Mouse (Mus musculus): ENCODE results near the gene Gadd45gip1. TPM values are rescaled to one million over a fixed set of nuclear protein-coding genes. Genes with fewer than 3 reads are reported as not detected.
A peak's percentile ranks its signal among the peaks of the same experiment; 100 is the strongest.
"Not testable (repeated sequence)": the region's sequence is repeated elsewhere in the genome, so short reads cannot be mapped to it uniquely, and the experiment has no call there.

The Gadd45gip1 gene
- polyA plus RNA-seq, 1 experiment from 2014 or later = 37.4 TPM

DNA sequence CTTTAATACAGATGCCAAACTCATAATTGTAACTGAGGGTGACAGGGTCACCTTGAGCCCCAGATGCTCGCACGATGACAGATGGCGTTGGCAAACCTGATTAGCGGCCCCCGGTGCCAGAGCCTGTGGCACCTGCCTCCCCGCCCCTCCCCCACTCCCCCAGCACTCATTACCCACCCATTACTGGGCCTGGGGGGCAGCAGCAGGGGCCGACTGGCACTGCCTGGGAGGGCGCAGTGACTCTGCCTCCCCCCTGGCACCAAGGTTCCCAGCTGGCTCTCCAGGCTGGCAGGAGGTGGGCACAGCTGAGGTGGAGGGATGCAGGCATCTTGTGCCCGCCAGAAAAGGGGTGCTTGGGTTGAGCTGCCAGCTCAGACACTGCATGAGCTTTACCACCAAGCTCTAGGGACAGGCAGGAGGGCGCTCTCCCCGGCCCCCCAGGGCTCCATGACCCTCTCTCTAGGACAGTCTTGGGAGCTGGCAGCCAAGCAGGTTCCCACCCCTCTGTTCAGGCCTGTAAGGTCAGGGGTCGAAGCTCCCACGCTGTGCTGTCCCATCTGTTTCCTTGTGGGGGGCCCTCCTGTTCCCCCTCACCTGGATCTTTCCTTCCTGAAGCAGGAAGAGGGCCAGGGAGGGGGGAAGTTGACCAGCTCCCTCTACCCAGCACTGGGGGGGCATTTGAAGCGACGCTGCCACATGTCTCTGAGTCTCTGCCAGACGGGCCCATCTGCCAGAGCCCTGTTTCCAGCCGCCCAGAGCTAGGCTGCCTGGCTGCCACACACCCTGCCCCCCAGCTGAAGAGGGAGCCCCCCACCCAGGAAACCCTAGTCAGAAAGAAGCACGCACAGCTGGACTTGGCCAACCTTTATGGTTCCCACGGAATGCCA is 16.5 kb upstream of the Gadd45gip1 start:
- WGBS = 30% methylated on average over 18 of the region's 19 CpGs
- Histone ChIP-seq H3K9me3 (replicated peaks; ENCODE audit: control insufficient read depth, low read length, poor library complexity, severe bottlenecking) (no peaks in the 10 kb centered on the region), H3K9ac (ENCODE audit: low read depth, low read length) (0 out of 2 replicates have a peak overlapping the region, but pooled peaks have one; percentile 30)

DNA sequence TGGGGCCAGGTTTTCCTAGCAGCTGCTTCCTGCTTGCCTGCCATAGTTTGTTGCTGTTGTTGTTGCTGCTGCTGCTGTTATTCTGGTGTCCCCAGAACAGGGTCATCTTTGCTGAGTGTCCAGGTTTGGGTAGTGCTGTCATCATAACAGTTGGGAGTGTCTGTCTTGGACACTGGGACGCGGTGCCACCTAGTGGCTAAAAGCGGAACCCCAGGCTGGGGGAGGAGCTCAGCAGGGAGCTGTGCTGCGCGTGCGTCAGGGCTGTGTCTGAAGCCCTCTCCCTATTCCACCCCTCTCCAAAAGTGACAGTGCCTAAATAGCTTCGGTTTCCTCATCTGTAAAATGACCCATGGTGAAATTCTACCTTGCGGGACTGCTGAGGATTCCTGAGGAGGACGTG is 15.8 kb upstream of the Gadd45gip1 start:
- Histone ChIP-seq H3K36me3 (ENCODE audit: control insufficient read depth, insufficient read depth, low read length) (no peaks in the 10 kb centered on the region), H3K4me3 (ENCODE audit: low read depth, low read length) (no peak overlapping the region), H3K9ac (ENCODE audit: low read depth, low read length) (no peak overlapping the region), H3K9me3 (replicated peaks; ENCODE audit: control insufficient read depth, low read length, poor library complexity, severe bottlenecking) (no peaks in the 10 kb centered on the region), H3K27me3 (ENCODE audit: control insufficient read depth, insufficient read depth, low read depth, low read length) (peaks cover 4% of the 10 kb centered on the region; the same call in 1 of the 2 replicates), H3K4me2 (ENCODE audit: low read length) (no peak overlapping the region), H3K4me1 (ENCODE audit: control insufficient read depth, insufficient read depth, low read length) (peaks cover 15% of the 10 kb centered on the region), H3K27ac (ENCODE audit: low read length) (peak overlapping the region; percentile 41; the same call in 1 of the 2 replicates)
- peak; percentile 47; the same call in 1 of the 2 replicates for ATAC-seq
- WGBS = 10% methylated on average over 9 of the region's 9 CpGs

More for the DNA sequence above, 16.5 kb upstream of the Gadd45gip1 start:
- peaks cover 15% of the 10 kb centered on the region for H3K4me1 ChIP-seq (ENCODE audit: control insufficient read depth, insufficient read depth, low read length)
- 0 out of 2 replicates have a peak, but pooled peaks have one; percentile 11 for ATAC-seq
- no peaks in the 10 kb centered on the region for H3K36me3 ChIP-seq (ENCODE audit: control insufficient read depth, insufficient read depth, low read length)
- peaks cover 4% of the 10 kb centered on the region; the same call in 1 of the 2 replicates for H3K27me3 ChIP-seq (ENCODE audit: control insufficient read depth, insufficient read depth, low read depth, low read length)
- peak overlapping the region; percentile 41; the same call in 1 of the 2 replicates for H3K27ac ChIP-seq (ENCODE audit: low read length)
- no peak overlapping the region for H3K4me3 ChIP-seq (ENCODE audit: low read depth, low read length)
- no peak overlapping the region for H3K4me2 ChIP-seq (ENCODE audit: low read length)

DNA sequence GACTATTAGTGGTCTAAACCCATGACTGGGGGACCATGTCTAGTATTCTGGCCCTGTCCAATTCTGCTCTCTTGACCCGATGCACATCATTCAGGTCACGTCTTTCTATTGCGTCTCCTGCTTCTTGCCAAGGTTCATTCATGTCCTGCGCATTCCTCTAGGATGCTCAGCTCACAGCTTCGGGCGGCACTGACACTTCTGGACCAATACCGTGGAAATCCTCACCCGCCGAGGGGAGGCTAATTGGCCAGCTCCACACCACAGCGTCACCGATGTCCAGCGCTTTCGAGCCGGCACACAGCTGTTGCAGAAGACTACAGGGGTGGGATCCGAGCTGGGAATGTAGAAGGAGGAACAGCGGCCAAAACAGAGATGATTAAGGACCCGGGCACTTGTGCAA is 15.2 kb upstream of the Gadd45gip1 start:
- ATAC-seq = no peak
- Histone ChIP-seq H3K27ac (ENCODE audit: low read length) (no peak overlapping the region), H3K36me3 (ENCODE audit: control insufficient read depth, insufficient read depth, low read length) (no peaks in the 10 kb centered on the region), H3K9me3 (replicated peaks; ENCODE audit: control insufficient read depth, low read length, poor library complexity, severe bottlenecking) (no peaks in the 10 kb centered on the region), H3K4me3 (ENCODE audit: low read depth, low read length) (no peak overlapping the region), H3K4me2 (ENCODE audit: low read length) (no peak overlapping the region), H3K27me3 (ENCODE audit: control insufficient read depth, insufficient read depth, low read depth, low read length) (peaks cover 4% of the 10 kb centered on the region; the same call in 1 of the 2 replicates), H3K4me1 (ENCODE audit: control insufficient read depth, insufficient read depth, low read length) (peaks cover 15% of the 10 kb centered on the region), H3K9ac (ENCODE audit: low read depth, low read length) (no peak overlapping the region)
- WGBS = 74% methylated on average over 17 of the region's 17 CpGs

DNA sequence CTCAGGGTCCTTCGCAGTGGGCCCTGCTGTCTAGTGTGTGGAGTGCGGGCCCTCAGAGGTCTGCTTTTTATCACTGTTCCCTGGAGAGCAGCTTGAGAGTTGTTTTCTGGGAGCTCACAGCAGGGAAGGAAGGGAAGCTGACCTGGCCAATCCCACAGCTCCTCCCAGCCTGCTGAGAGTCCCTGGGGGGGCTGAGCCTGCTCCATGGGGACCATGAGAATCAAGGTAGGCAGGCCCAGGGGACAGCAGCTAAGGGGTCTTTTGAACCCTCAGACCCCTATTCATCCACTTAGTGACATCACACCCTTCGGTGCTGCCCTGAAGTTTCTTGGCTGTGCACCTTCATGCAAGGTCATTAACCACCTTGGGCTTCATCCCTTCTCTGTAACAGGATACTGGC is 8.6 kb upstream of the Gadd45gip1 start, which contains the start of gene Dand5:
Gene Dand5, minus strand, starts transcription at position 101 of the 400 bp plus-strand sequence.
- ATAC-seq = no peak
- Histone ChIP-seq H3K36me3 (ENCODE audit: control insufficient read depth, insufficient read depth, low read length) (no peaks in the 10 kb centered on the region), H3K9ac (ENCODE audit: low read depth, low read length) (peak within 1 kb of the TSS; percentile 25; the same call in 1 of the 2 replicates), H3K4me1 (ENCODE audit: control insufficient read depth, insufficient read depth, low read length) (peaks cover 2% of the 10 kb centered on the region; the same call in 1 of the 2 replicates), H3K4me2 (ENCODE audit: low read length) (peak within 1 kb of the TSS; percentile 48), H3K4me3 (ENCODE audit: low read depth, low read length) (peak within 1 kb of the TSS; percentile 22; the same call in 1 of the 2 replicates), H3K27me3 (ENCODE audit: control insufficient read depth, insufficient read depth, low read depth, low read length) (no peaks in the 10 kb centered on the region), H3K9me3 (replicated peaks; ENCODE audit: control insufficient read depth, low read length, poor library complexity, severe bottlenecking) (no peaks in the 10 kb centered on the region), H3K27ac (ENCODE audit: low read length) (no peak within 1 kb of the TSS)
- WGBS = 37% methylated on average over 3 of the region's 3 CpGs

DNA sequence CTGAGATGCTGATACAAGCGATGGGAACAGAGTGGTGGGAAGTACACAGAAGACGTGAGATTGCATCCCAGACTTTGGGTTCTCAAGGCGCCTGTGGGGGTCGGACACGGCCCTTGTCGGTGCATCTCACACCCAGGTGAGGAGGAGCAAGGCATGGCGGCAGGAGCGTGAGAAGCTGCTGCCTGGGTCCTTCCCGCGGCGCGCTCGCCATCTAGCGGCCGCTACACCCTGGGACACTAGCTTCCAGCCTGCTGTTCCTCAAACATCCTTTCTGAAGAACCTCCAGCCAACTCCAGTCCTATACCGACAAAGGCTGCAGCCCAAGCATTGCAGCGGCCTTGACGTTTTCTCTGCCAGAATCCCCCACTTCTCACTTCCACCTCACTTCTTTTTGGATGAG is 7.7 kb upstream of the Gadd45gip1 start:
- Histone ChIP-seq H3K4me2 (ENCODE audit: low read length) (peak overlapping the region; percentile 48), H3K9ac (ENCODE audit: low read depth, low read length) (peak overlapping the region; percentile 25; the same call in 1 of the 2 replicates), H3K36me3 (ENCODE audit: control insufficient read depth, insufficient read depth, low read length) (no peaks in the 10 kb centered on the region), H3K27ac (ENCODE audit: low read length) (no peak overlapping the region), H3K4me3 (ENCODE audit: low read depth, low read length) (peak overlapping the region; percentile 22; the same call in 1 of the 2 replicates), H3K4me1 (ENCODE audit: control insufficient read depth, insufficient read depth, low read length) (peaks cover 2% of the 10 kb centered on the region; the same call in 1 of the 2 replicates), H3K9me3 (replicated peaks; ENCODE audit: control insufficient read depth, low read length, poor library complexity, severe bottlenecking) (no peaks in the 10 kb centered on the region), H3K27me3 (ENCODE audit: control insufficient read depth, insufficient read depth, low read depth, low read length) (no peaks in the 10 kb centered on the region)
- 2% methylated on average over 18 of the region's 18 CpGs for WGBS
- ATAC-seq = peak; percentile 91

DNA sequence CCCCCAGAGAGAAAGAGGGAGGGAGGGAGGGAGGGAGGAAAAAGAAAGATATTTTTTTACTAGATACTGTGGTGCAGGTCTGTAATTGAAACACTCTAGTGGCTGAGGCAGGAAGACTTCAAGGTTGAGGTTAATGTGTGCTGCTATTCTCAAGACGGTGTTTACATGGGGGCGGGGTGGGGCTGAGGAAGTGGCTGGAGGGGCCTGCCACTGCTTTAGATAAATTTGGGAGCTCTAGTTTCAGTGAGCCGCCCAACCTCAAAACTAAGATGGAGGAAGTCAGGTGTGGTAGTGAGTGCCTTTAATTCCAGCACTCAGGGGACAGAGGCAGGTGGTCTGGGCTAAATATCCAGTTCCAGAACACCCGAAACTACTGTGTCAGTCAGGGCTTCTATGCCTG is 5.7 kb upstream of the Gadd45gip1 start:
- peaks cover 2% of the 10 kb centered on the region; the same call in 1 of the 2 replicates for H3K4me1 ChIP-seq (ENCODE audit: control insufficient read depth, insufficient read depth, low read length)
- WGBS = 76% methylated on average over 4 of the region's 4 CpGs
- no peak overlapping the region for H3K9ac ChIP-seq (ENCODE audit: low read depth, low read length)
- H3K27me3 ChIP-seq (ENCODE audit: control insufficient read depth, insufficient read depth, low read depth, low read length) = no peaks in the 10 kb centered on the region
- no peak overlapping the region for H3K27ac ChIP-seq (ENCODE audit: low read length)
- H3K36me3 ChIP-seq (ENCODE audit: control insufficient read depth, insufficient read depth, low read length) = no peaks in the 10 kb centered on the region
- no peak overlapping the region for H3K4me3 ChIP-seq (ENCODE audit: low read depth, low read length)
- ATAC-seq = no peak
- no peak overlapping the region for H3K4me2 ChIP-seq (ENCODE audit: low read length)
- no peaks in the 10 kb centered on the region for H3K9me3 ChIP-seq (replicated peaks; ENCODE audit: control insufficient read depth, low read length, poor library complexity, severe bottlenecking)

DNA sequence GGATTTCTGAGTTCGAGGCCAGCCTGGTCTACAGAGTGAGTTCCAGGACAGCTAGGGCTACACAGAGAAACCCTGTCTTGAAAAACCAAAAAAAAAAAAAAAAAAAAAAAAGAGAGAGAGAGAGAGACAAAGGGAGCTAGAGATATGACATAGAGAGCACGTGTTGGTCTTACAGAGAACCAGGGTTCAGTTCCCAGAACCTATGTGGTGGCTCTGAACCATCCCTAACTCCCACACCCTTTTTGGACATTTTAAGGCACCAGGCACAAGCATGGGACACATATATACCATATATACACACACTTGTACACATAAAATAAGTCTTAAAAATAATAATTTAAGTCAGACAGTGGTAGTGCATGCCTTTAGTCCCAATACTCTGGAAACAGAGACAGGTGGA is 4.8 kb upstream of the Gadd45gip1 start:
- not testable (repeated sequence) for H3K27ac ChIP-seq (ENCODE audit: low read length); H3K4me3 ChIP-seq (ENCODE audit: low read depth, low read length); H3K27me3 ChIP-seq (ENCODE audit: control insufficient read depth, insufficient read depth, low read depth, low read length); ATAC-seq; H3K4me2 ChIP-seq (ENCODE audit: low read length); H3K9me3 ChIP-seq (replicated peaks; ENCODE audit: control insufficient read depth, low read length, poor library complexity, severe bottlenecking); H3K9ac ChIP-seq (ENCODE audit: low read depth, low read length); H3K36me3 ChIP-seq (ENCODE audit: control insufficient read depth, insufficient read depth, low read length); H3K4me1 ChIP-seq (ENCODE audit: control insufficient read depth, insufficient read depth, low read length)
- WGBS = 86% methylated on average over 1 of the region's 2 CpGs

DNA sequence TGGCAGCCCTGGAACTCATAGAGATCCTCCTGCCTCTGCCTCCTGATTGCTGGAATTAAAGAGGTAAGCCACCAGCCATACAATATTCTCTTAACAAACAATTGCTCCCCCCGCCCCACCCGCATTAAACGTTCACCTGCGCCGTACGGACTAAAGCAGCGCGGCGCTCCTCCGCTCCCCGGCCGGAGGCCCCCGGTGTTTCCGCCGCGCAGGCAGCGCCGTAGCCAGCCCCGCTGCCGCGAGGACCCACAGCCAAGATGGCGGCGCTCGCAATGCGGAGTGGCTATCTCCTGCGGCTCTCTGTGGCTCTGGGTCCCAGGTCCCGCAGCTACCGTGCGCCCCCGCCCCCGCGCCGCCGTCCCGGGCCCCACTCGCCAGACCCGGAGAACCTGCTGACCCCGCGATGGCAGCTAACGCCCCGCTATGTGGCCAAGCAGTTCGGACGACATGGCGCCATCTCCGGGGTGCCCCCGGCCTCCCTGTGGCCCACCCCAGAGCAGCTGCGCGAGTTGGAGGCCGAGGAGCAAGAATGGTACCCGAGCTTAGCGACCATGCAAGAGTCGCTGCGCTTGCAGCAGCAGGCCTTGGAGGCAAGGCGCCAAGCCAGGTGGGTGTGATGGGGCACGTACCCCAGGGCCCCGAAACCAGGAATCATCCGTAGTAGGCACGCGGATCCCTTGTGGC is 854 bp downstream of the Gadd45gip1 start:
- Histone ChIP-seq H3K27ac (ENCODE audit: low read length) (peak overlapping the region; percentile 97), H3K4me2 (ENCODE audit: low read length) (peak overlapping the region; percentile 75), H3K4me1 (ENCODE audit: control insufficient read depth, insufficient read depth, low read length) (peaks cover 9% of the 10 kb centered on the region), H3K27me3 (ENCODE audit: control insufficient read depth, insufficient read depth, low read depth, low read length) (no peaks in the 10 kb centered on the region), H3K9me3 (replicated peaks; ENCODE audit: control insufficient read depth, low read length, poor library complexity, severe bottlenecking) (no peaks in the 10 kb centered on the region), H3K9ac (ENCODE audit: low read depth, low read length) (peak overlapping the region; percentile 96), H3K4me3 (ENCODE audit: low read depth, low read length) (peak overlapping the region; percentile 58), H3K36me3 (ENCODE audit: control insufficient read depth, insufficient read depth, low read length) (peaks cover 18% of the 10 kb centered on the region)
- 1% methylated on average over 55 of the region's 59 CpGs for WGBS
- peak; percentile 80 for ATAC-seq
